Mouse (Mus musculus) embryonic facial prominence, embryonic 11.5 days (tissue): ENCODE data around the gene Pradc1. TPM values are rescaled to one million over a fixed set of nuclear protein-coding genes. Genes with fewer than 3 reads are reported as not detected.
A peak's percentile ranks its signal among the peaks of the same experiment; 100 is the strongest.

Experiments used
- ATAC-seq: fragments of 200-750 bp; cut with Nextera tagmentation; replicated peaks from 2 replicates; pipeline ENCODE4 v1.8.0; 2017; ENCODE audit warnings: low read depth; ENCODE audit not compliant: insufficient number of reproducible peaks, low FRiP score, low TSS enrichment
- DNase-seq: peaks from one replicate; pipeline ENCODE4 v3.0.0-alpha.2; 2015; ENCODE audit warnings: low spot score
- H3K27ac ChIP-seq: fragments of 300-500 bp; sonication (generic); replicated peaks from 2 replicates; pipeline ENCODE4 v1.5.1; 2014; ENCODE audit warnings: mild to moderate bottlenecking, low read depth, low read length, control low read depth
- H3K27me3 ChIP-seq: fragments of 300-500 bp; sonication (generic); 2 replicates; pipeline ENCODE4 v1.6.1; 2014; ENCODE audit warnings: mild to moderate bottlenecking, low read length, moderate library complexity, mixed read lengths; ENCODE audit not compliant: control insufficient read depth, insufficient read depth
- H3K36me3 ChIP-seq: fragments of 300-500 bp; sonication (generic); replicated peaks from 2 replicates; pipeline ENCODE4 v1.6.1; 2014; ENCODE audit warnings: low read depth, mild to moderate bottlenecking, low read length, moderate library complexity, mixed read lengths; ENCODE audit not compliant: control insufficient read depth, insufficient read depth
- H3K4me1 ChIP-seq: fragments of 300-500 bp; sonication (generic); 2 replicates; pipeline ENCODE4 v1.6.1; 2014; ENCODE audit warnings: low read length, mixed read lengths; ENCODE audit not compliant: control insufficient read depth, insufficient read depth
- H3K4me2 ChIP-seq: fragments of 300-500 bp; sonication (generic); 2 replicates; pipeline ENCODE4 v1.6.1; 2014; ENCODE audit warnings: low read depth, mild to moderate bottlenecking, control low read depth, low read length, moderate library complexity
- H3K4me3 ChIP-seq: fragments of 300-500 bp; sonication (generic); 2 replicates; pipeline ENCODE4 v1.5.1; 2014; ENCODE audit warnings: low read depth, low read length, control low read depth
- H3K9ac ChIP-seq: fragments of 300-500 bp; sonication (generic); replicated peaks from 2 replicates; pipeline ENCODE4 v1.6.1; 2014; ENCODE audit warnings: mild to moderate bottlenecking, control low read depth, low read length
- H3K9me3 ChIP-seq: fragments of 300-500 bp; sonication (generic); replicated peaks from 2 replicates; pipeline ENCODE4 v1.6.1; 2016; ENCODE audit warnings: mild to moderate bottlenecking, low read length, inconsistent platforms, mixed read lengths; ENCODE audit not compliant: control insufficient read depth
- WGBS: fragments of 180-500 bp; shearing (Covaris S2); extraction: QIAGEN DNeasy Blood & Tissue Kit; methylation state at CpG from one replicate; pipeline ENCODE4 v1.1.7; 2014; 5-methylcytosine and 5-hydroxymethylcytosine counted together
- polyA plus RNA-seq: library from polyadenylated mRNA; unstranded; fragments of >200 nt; fragmentation: Nextera tagmentation; extraction: Ambion mirVana; gene quantifications from 2 replicates; pipeline ENCODE4 v1.2.1, GENCODE M21; 2014

Pradc1 gene
- 23.5 and 23.7 TPM in 2 replicates for polyA plus RNA-seq

DNA sequence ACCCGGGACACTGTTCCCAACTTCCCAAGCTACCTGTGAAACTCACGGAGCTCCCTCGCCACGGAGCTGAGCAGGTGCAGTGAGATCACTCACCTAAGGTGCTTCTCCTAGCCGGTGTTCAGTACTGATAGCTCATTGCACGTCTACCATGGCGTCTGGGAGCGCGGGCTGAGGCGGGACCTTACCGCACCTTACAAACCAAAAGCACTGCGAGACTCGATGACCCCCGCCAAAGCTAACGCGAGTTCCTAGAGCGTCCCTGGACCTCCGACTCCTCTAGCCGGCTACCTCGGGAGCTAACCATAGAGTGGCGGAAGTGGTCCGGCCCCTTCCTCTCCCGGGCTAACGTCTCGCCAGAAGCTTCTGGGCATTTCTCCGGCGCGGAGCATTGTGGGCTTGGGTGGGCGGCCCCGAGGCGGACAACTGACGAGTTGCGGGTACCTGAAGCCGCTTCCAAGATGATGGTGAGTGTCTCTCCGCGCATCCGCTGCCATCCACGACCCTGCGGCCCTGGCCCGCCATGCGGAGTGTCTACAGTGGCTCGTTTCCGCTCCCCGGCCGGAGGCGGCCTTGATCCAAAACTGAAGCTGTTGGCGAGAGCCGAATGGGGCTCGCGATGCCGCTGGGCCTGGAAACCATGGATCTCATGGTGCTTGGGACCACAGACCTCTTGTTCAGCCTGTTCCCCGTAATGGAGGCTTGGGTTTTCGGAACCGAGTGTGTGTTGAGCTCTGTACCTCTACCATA, at the start of gene Pradc1:
TSS of gene Pradc1 (minus strand) at position 307 of the 747 bp plus-strand sequence.
- Histone ChIP-seq H3K27me3 (no peaks in the 10 kb centered on the region), H3K4me2 (peak within 1 kb of the TSS; percentile 87), H3K9me3 (no peaks in the 10 kb centered on the region), H3K27ac (peak within 1 kb of the TSS; percentile 87), H3K36me3 (no peaks in the 10 kb centered on the region), H3K4me3 (peak within 1 kb of the TSS; percentile 85), H3K9ac (peak within 1 kb of the TSS; percentile 95), H3K4me1 (peaks cover 5% of the 10 kb centered on the region; the same call in 1 of the 2 replicates)
- WGBS = under 1% methylated on average over 54 of the region's 54 CpGs
- ATAC-seq (peak; percentile 91), DNase-seq (peak; percentile 100)

- no peak overlapping the region for H3K4me3 ChIP-seq
- ATAC-seq (no peak), DNase-seq (no peak)
- H3K27me3 ChIP-seq = peaks cover 4% of the 10 kb centered on the region; the same call in 1 of the 2 replicates
- no peak overlapping the region for H3K4me2 ChIP-seq
- WGBS = 66% methylated on average over 1 of the region's 1 CpGs
- no peak overlapping the region for H3K9ac ChIP-seq
- no peak overlapping the region for H3K27ac ChIP-seq
- H3K9me3 ChIP-seq = no peaks in the 10 kb centered on the region
- no peaks in the 10 kb centered on the region for H3K36me3 ChIP-seq
- H3K4me1 ChIP-seq = no peaks in the 10 kb centered on the region; the same call in 1 of the 2 replicates
Observed at GRCm38 (mm10) chr6:85500416-85500815, 48.6 kb upstream of the Pradc1 start.

- ATAC-seq = no peak
- Histone ChIP-seq H3K4me1 (no peaks in the 10 kb centered on the region; the same call in 1 of the 2 replicates), H3K36me3 (no peaks in the 10 kb centered on the region), H3K9me3 (no peaks in the 10 kb centered on the region), H3K9ac (no peak overlapping the region), H3K27me3 (no peaks in the 10 kb centered on the region), H3K27ac (no peak overlapping the region), H3K4me2 (no peak overlapping the region), H3K4me3 (no peak overlapping the region)
- DNase-seq = peak; percentile 53
- WGBS = 66% methylated on average over 9 of the region's 9 CpGs
Observed at GRCm38 (mm10) chr6:85498147-85498546, 46.4 kb upstream of the Pradc1 start.

DNA sequence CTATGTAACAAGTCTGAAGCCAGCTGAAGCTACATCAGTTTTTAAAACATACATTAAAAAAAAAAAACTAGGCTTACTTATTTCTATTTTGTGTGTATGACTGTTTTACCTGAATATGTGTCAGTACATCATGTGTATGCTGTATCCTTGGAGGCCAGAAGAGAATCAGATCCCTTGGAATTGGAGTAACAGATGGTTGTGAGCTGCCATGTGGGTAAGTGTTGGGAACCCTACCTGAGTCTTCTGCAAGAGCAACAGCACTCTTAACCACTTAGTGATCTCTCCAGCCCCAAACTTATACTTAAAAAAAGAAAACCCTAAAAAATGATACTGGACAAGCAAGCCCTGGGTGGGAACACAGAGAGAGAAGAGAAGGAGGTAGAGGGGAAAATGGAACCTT, 45.2 kb upstream of the Pradc1 start:
- DNase-seq = no peak
- H3K4me3 ChIP-seq = no peak overlapping the region
- no peak for ATAC-seq
- no peaks in the 10 kb centered on the region for H3K36me3 ChIP-seq
- no peaks in the 10 kb centered on the region for H3K9me3 ChIP-seq
- H3K9ac ChIP-seq = no peak overlapping the region
- H3K4me2 ChIP-seq = no peak overlapping the region
- no peaks in the 10 kb centered on the region for H3K4me1 ChIP-seq
- H3K27me3 ChIP-seq = no peaks in the 10 kb centered on the region
- H3K27ac ChIP-seq = no peak overlapping the region

GRCm38 (mm10) chr6:85491606-85492005, 39.8 kb upstream of the Pradc1 start:
- H3K4me1 ChIP-seq = no peaks in the 10 kb centered on the region; the same call in 1 of the 2 replicates
- no peak overlapping the region for H3K9ac ChIP-seq
- WGBS = 56% methylated on average over 3 of the region's 3 CpGs
- no peak overlapping the region for H3K4me2 ChIP-seq
- no peak overlapping the region for H3K4me3 ChIP-seq
- H3K9me3 ChIP-seq = no peaks in the 10 kb centered on the region
- no peaks in the 10 kb centered on the region for H3K36me3 ChIP-seq
- peak; percentile 58 for DNase-seq
- no peak for ATAC-seq
- H3K27me3 ChIP-seq = no peaks in the 10 kb centered on the region
- H3K27ac ChIP-seq = no peak overlapping the region

GRCm38 (mm10) chr6:85490252-85490651, 38.5 kb upstream of the Pradc1 start:
- H3K4me2 ChIP-seq = no peak overlapping the region
- H3K4me3 ChIP-seq = no peak overlapping the region
- DNase-seq = no peak
- no peak overlapping the region for H3K9ac ChIP-seq
- no peak for ATAC-seq
- peaks cover 12% of the 10 kb centered on the region for H3K27me3 ChIP-seq
- no peaks in the 10 kb centered on the region for H3K9me3 ChIP-seq
- no peaks in the 10 kb centered on the region for H3K36me3 ChIP-seq
- H3K27ac ChIP-seq = no peak overlapping the region
- H3K4me1 ChIP-seq = no peaks in the 10 kb centered on the region; the same call in 1 of the 2 replicates
- WGBS = 91% methylated on average over 4 of the region's 4 CpGs

DNA sequence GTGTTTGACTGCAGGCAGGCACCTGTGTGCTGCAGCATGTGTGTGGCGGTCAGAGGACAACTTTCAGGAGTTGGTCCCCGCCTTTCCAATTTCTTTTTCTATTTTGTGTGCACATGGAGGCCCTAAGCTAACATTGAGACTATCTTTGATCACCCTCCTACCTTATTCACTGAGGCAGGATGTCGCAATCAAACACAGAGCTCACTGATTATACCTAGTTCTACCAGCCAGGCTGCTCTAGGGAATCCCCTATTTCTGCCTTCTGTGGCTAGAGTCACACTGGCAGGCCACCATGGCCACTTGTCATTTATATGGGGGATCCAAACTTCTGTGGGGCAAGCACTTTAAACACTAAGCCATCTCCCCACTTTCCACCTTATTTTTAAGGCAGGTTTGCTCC, 37.9 kb upstream of the Pradc1 start:
- 69% methylated on average over 3 of the region's 3 CpGs for WGBS
- Histone ChIP-seq H3K9me3 (no peaks in the 10 kb centered on the region), H3K27ac (no peak overlapping the region), H3K36me3 (no peaks in the 10 kb centered on the region), H3K4me3 (no peak overlapping the region), H3K9ac (no peak overlapping the region), H3K4me2 (no peak overlapping the region), H3K27me3 (peaks cover 16% of the 10 kb centered on the region), H3K4me1 (peaks cover 1% of the 10 kb centered on the region; the same call in 1 of the 2 replicates)
- no peak for ATAC-seq
- no peak for DNase-seq

- Histone ChIP-seq H3K9ac (no peak overlapping the region), H3K27ac (no peak overlapping the region), H3K9me3 (no peaks in the 10 kb centered on the region), H3K4me1 (peaks cover 2% of the 10 kb centered on the region; the same call in 1 of the 2 replicates), H3K36me3 (no peaks in the 10 kb centered on the region), H3K4me2 (no peak overlapping the region), H3K4me3 (no peak overlapping the region), H3K27me3 (peaks cover 29% of the 10 kb centered on the region)
- WGBS = 61% methylated on average over 4 of the region's 4 CpGs
- no peak; the same call in 1 of the 2 replicates for ATAC-seq
- no peak for DNase-seq
Observed at GRCm38 (mm10) chr6:85488510-85488909, 36.7 kb upstream of the Pradc1 start.
